Mouse (Mus musculus): ENCODE data around the gene Vmn1r95.
"Not testable (repeated sequence)": the region's sequence is repeated elsewhere in the genome, so short reads cannot be mapped to it uniquely, and the experiment has no call there.

Gene Vmn1r95

DNA sequence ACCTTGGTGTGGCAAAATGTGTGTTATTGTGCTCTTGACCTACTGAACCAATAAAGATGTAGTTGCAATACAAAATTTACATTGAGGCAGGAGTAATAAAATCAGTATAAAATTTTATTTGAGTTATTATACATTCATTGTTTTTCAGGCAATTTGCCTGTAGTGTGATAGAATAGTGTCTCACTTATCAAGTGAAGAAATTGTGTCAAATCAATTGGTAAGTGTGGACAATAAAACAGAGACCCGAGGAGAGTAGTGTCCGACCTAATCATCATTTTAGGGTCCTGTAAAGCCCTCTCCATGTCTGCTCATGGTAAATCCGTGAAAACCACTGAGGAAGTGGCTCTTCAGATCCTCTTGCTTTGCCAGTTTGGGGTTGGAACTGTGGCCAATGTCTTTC is at the start of gene Vmn1r95:
Vmn1r95 (plus strand) TSS at position 301 of the 400 bp plus-strand sequence.
- DNase-seq (ENCODE audit: extremely low spot score, low spot score): not testable (repeated sequence)

DNA sequence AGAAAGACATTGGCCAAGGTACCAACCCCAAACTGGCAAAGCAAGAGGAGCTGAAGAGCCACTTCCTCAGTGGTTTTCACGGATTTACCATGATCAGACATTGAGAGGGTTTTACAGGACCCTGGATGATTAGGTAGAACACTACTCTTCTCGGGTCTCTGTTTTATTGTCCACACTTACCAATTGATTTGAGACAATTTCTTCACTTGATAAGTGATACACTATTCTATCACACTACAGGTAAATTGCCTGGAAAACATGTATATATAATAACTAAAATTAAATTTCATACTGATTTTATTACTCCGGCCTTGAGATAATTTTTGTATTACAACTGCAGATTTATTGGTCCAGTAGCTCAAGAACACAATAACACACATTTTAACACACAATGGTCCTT is 25.2 kb upstream of the Vmn1r95 start, which contains the start of gene Vmn1r94:
Vmn1r94 (minus strand) TSS at position 101 of the 400 bp plus-strand sequence.
- DNase-seq (ENCODE audit: extremely low spot score, low spot score): not testable (repeated sequence)

DNA sequence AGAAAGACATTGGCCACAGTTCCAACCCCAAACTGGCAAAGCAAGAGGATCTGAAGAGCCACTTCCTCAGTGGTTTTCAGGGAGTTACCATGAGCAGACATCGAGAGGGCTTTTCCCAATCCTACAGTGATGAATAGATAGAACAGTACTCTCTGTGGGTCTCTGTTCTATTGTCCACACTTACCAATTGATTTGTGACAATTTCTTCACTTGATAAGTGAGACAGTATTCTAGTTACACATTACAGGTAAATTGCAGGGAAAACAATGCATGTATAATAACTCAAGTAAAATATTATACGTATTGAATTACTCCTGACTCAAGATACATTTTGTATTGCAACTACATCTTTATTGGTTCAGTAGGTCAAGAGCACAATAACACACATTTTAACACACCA is 12.0 kb downstream of the Vmn1r95 start, which contains the start of gene Gm6164:
Gm6164 (minus strand) TSS at position 101 of the 400 bp plus-strand sequence.
- DNase-seq (ENCODE audit: extremely low spot score, low spot score): not testable (repeated sequence)

DNA sequence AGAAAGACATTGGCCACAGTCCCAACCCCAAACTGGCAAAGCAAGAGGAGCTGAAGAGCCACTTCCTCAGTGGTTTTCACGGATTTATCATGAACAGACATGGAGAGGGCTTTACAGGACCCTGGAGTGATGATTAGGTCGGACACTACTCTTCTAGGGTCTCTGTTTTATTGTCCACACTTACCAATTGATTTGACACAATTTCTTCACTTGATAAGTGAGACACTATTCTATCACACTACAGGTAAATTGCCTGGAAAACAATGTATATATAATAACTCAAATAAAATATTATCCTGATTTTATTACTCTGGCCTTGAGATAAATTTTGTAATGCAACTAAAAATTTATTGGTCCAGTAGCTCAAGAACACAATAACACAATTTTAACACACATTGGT is 40.2 kb downstream of the Vmn1r95 start, which contains the start of gene Gm4498:
Gm4498 (minus strand) TSS at position 101 of the 400 bp plus-strand sequence.
- not testable (repeated sequence) for DNase-seq (ENCODE audit: extremely low spot score, low spot score)

Data from neural tube, embryonic 10.5 days (tissue).